Mouse (Mus musculus) brain, embryonic 14.5 days (tissue): ENCODE data around the gene Garem2.

Experiments
- CTCF ChIP-seq: fragments of 200-500 bp; IDR thresholded peaks from 2 replicates; pipeline ENCODE4 v1.5.1; 2012; ENCODE audit warnings: inconsistent platforms, mild to moderate bottlenecking, moderate library complexity, borderline replicate concordance; ENCODE audit not compliant: insufficient read depth, insufficient read length; ENCODE audit errors: extremely low read depth
- POLR2A ChIP-seq: fragments of 200-500 bp; IDR thresholded peaks from 2 replicates; pipeline ENCODE4 v1.6.1; 2012; ENCODE audit warnings: mild to moderate bottlenecking, inconsistent platforms, borderline replicate concordance; ENCODE audit not compliant: poor library complexity, insufficient read depth, insufficient read length, severe bottlenecking; ENCODE audit errors: extremely low read depth

GRCm38 (mm10) chr5:30154013-30154412 lies 49.1 kb downstream of the Garem2 start:
- no peak for TF ChIP-seq CTCF
- TF ChIP-seq POLR2A = no peak
